9 mouse cellular contexts compared by ENCODE assay signal in genomic region chr4:130246132-130246531, GRCm38 (mm10). TPM values are rescaled to one million over a fixed set of nuclear protein-coding genes. Genes with fewer than 3 reads are reported as not detected.
DNase-seq lines count a peak whose midpoint lies in the region; ATAC-seq and TF ChIP-seq lines count a peak whose summit lies in the region.
"Had no signal": no experiment of that assay in that cellular context is flagged by ENCODE, and none has a peak within 500 bp of the region (broad histone marks: within the 10 kb centered on the region; RNA-seq: fewer than 3 reads in every experiment).

No protein-coding gene starts in this region.

- H3K27ac ChIP-seq in forebrain, postnatal 0 days (ENCODE audit: low read depth, low read length), result no peak overlapping the region
- H3K27ac ChIP-seq in liver, embryonic 13.5 days, result no peak overlapping the region
- H3K27ac ChIP-seq: heart, embryonic 13.5 days had no signal

- no peaks in the 10 kb centered on the region for H3K9me3 ChIP-seq in forebrain, postnatal 0 days (ENCODE audit: low read length)
- H3K9me3 ChIP-seq in liver, embryonic 13.5 days (replicated peaks), result no peaks in the 10 kb centered on the region
- H3K9me3 ChIP-seq: heart, embryonic 13.5 days had no signal

- H3K9ac ChIP-seq in forebrain, postnatal 0 days, result no peak overlapping the region
- no peak overlapping the region for H3K9ac ChIP-seq in liver, embryonic 13.5 days
- H3K9ac ChIP-seq: heart, embryonic 13.5 days had no signal

- peak; percentile 94 for TF ChIP-seq CTCF in forebrain, postnatal 0 days (IDR thresholded peaks at IDR 0.05; ENCODE audit: low read depth)

- peak; percentile 27 to 30 for DNase-seq in urinary bladder, adult 18-20 months (ENCODE audit: low spot score in 2 of 2)
- DNase-seq in urinary bladder, postnatal 10 days (ENCODE audit: low spot score), result no peak
- peak; percentile 81 for DNase-seq in c-Kit-positive CD71-positive TER-119-positive erythroid progenitor cells, embryonic 14.5 days (ENCODE audit: low spot score)
- DNase-seq in forebrain, postnatal 0 days, result peak; percentile 86
- DNase-seq in kidney, adult 9 months, result peak; percentile 85
- DNase-seq in liver, embryonic 13.5 days, result peak; percentile 69
- peak; percentile 61 for DNase-seq in retina, adult 2 months (ENCODE audit: low read depth, low spot score)
- DNase-seq in thymus, postnatal 4 days, result peak; percentile 76

- ATAC-seq in forebrain, postnatal 0 days, result no peak
- peak; percentile 17; the same call in 1 of the 2 replicates for ATAC-seq in liver, embryonic 13.5 days (ENCODE audit: low read depth)

- H3K27me3 ChIP-seq in forebrain, postnatal 0 days (ENCODE audit: insufficient read depth, low read length), result no peaks in the 10 kb centered on the region
- H3K27me3 ChIP-seq in liver, embryonic 13.5 days, result peaks cover 21% of the 10 kb centered on the region

- H3K36me3 ChIP-seq in forebrain, postnatal 0 days (ENCODE audit: insufficient read depth), result peaks cover 6% of the 10 kb centered on the region; the same call in 1 of the 2 replicates
- H3K36me3 ChIP-seq in liver, embryonic 13.5 days, result no peaks in the 10 kb centered on the region
- H3K36me3 ChIP-seq: heart, embryonic 13.5 days had no signal

- no peak overlapping the region for H3K4me2 ChIP-seq in forebrain, postnatal 0 days (ENCODE audit: low read depth)
- no peak overlapping the region for H3K4me2 ChIP-seq in liver, embryonic 13.5 days
- H3K4me2 ChIP-seq: heart, embryonic 13.5 days had no signal

- no peaks in the 10 kb centered on the region for H3K4me1 ChIP-seq in forebrain, postnatal 0 days (ENCODE audit: insufficient read depth)
- peaks cover 62% of the 10 kb centered on the region for H3K4me1 ChIP-seq in liver, embryonic 13.5 days (replicated peaks)
- H3K4me1 ChIP-seq: heart, embryonic 13.5 days had no signal

- no peak overlapping the region for H3K4me3 ChIP-seq in forebrain, postnatal 0 days (ENCODE audit: low read depth, low read length)
- H3K4me3 ChIP-seq in liver, embryonic 13.5 days (replicated peaks), result no peak overlapping the region
- H3K4me3 ChIP-seq: heart, embryonic 13.5 days had no signal

- 2% methylated on average over 6 of the region's 6 CpGs for WGBS in forebrain, postnatal 0 days
- WGBS in liver, embryonic 13.5 days (ENCODE audit: insufficient replicate concordance), result 4% methylated on average over 6 of the region's 6 CpGs

RNA-seq across cellular contexts. Expression of gene Gm853, which starts 23.9 kb away (rescaled TPM):
- 0.08 TPM in 1 of 2 replicates, not detected in the other for total RNA-seq in forebrain, postnatal 0 days (2014; rRNA removed)
- 0.08 and 0.28 TPM in 2 replicates for polyA plus RNA-seq in forebrain, postnatal 0 days (2015; fragmentation: Nextera tagmentation; extraction: Ambion mirVana)
- polyA plus RNA-seq in liver, embryonic 13.5 days (2015; fragmentation: Nextera tagmentation; extraction: Ambion mirVana), result not detected in 2 replicates
- polyA plus RNA-seq: heart, embryonic 13.5 days had no signal

RNA-seq across cellular contexts. Expression of gene Serinc2, which starts 32.9 kb away (rescaled TPM):
- total RNA-seq in forebrain, postnatal 0 days (2014; rRNA removed), result 12.7 and 14.0 TPM in 2 replicates
- 22.5 and 24.2 TPM in 2 replicates for polyA plus RNA-seq in forebrain, postnatal 0 days (2015; fragmentation: Nextera tagmentation; extraction: Ambion mirVana)
- 0.99 and 1.6 TPM in 2 replicates for polyA plus RNA-seq in liver, embryonic 13.5 days (2015; fragmentation: Nextera tagmentation; extraction: Ambion mirVana)
